Mouse (Mus musculus) thymus, postnatal 4 days (tissue): ENCODE results near the gene Angpt4.

Experiments used
- DNase-seq: peaks from one replicate; pipeline ENCODE4 v3.0.0; 2021

Gene Angpt4

GRCm38 (mm10) chr2:151910919-151911500 lies at the start of gene Angpt4:
Angpt4 (plus strand) TSS chr2:151911210.
- DNase-seq: no peak

DNA sequence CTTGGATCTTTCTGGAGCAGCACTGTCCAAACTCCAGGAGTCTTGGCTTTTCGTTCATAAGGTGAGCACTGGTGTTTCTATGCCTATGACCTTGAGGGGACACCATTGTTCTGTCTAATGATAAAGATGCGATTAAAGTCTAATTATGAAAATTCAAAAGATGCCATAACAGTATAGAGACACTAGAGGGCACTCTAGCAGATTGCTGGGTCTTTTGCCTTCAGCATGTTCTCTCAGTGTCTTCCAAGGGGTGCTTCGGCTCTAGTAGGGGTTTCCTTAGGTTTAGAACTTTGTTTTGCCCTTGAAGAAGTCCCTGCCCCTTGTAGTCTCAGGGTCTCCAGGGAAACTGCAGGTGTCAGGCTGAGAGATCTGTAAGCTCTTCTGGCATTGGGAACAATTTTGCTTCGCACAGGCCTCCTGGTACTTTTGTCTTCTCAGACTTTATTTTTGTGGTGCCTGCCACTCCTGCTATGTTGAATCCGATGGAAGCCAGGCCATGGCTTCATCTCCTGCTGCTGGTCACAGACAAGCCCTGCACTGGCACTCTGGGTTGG lies 48.7 kb upstream of the Angpt4 start:
- DNase-seq: no peak

DNA sequence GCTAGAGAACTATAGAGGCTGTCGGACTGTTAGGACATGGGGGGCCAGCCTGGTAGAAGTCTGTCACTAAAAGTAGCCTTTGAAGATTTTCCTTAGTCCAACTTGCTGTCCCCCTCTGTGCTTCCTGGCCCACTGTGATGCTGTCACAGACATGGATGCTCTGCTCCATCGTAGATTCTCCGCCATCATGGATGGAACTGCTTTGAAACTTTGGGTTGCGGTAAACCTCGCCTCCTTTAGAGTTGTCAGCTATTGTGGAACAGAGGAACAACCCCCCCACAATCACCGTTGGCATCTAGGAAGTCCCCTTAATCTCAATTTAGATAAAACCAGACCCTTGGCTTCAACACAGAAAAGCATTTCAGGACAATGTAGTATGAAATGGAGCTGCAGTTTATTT lies 46.1 kb upstream of the Angpt4 start:
- no peak for DNase-seq

DNA sequence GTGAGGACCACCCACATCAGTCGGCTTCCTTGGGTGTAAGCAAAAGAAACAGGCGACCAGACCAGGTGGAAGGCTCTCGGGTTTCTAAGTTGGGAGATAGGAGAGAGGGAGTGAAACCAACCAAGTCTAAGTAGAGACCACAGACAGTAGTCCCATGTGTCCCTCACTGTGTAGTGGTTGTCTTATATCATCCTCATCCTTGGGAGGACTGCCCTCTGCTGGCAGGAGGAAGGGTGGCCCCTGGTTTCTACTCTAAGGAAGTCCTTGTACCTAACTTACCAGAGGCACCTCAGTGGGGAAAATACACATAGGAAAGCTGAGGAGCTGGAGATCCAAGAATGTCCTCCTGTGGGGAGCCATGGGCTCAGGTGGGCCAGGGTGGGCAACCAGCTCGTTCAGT lies 44.5 kb upstream of the Angpt4 start:
- peak; percentile 74 for DNase-seq

DNA sequence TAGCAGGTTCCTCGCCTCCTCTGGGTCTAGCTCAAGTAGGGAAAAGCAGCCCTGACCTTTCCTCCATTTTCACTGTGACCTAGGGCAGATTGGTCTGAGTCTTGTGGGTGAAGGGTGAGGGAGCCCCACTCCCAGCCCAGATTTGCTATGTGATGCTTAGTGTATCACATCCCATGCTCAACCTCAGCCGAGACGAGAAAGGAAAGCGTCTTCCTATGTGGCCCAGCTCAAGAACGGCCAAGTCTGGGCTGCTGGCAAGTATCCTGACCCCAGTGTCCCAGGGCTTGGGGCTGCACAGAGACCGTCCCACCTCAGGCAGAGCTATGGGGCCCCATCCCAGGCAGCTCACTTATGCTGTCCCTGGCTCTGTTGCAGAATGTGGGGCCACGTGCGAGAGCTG lies 42.8 kb upstream of the Angpt4 start:
- no peak for DNase-seq

GRCm38 (mm10) chr2:151874551-151874950 lies 36.5 kb upstream of the Angpt4 start:
- peak; percentile 58 for DNase-seq

DNA sequence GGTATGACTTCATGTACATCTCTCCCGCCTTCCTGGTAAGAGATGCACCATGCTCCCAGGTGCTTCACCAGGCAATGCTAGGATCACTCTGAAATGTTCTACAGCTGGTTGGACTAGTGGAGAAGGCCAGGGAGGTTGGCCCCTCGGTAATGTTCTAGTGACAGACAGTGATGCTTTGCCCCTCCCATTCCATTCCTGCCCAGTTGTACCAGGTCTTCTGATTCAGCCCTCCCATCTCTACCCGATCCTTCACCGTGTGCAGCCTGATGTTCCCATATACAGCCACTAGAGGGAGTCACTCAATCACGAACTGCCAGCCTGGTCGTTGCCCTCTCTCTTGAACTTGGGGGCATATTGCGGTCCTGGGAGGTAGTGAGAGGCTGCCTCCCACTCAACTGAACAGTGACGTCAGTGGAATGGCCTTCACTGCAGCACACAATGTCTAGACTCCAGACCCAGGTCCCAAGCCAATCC lies 35.0 kb upstream of the Angpt4 start:
- DNase-seq: peak; percentile 62

DNA sequence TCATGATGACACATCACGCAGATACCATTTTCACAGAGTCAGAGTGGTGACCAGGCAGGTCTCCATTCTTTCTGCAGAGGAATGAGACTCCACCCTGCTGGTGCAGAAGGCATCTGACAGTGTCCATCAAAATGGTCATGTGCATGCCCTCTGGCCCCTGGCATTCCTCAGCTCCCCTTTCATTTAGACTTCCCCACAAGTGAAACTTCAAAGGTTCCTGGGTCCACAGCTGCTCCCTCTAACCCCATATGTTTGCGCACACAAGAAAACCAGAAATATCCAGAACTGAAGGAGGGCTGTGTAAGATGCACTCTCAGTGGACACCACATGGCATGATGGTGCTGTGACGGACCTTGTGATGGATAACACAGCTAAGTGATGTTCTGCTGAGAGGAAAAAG lies 32.4 kb upstream of the Angpt4 start:
- no peak for DNase-seq

DNA sequence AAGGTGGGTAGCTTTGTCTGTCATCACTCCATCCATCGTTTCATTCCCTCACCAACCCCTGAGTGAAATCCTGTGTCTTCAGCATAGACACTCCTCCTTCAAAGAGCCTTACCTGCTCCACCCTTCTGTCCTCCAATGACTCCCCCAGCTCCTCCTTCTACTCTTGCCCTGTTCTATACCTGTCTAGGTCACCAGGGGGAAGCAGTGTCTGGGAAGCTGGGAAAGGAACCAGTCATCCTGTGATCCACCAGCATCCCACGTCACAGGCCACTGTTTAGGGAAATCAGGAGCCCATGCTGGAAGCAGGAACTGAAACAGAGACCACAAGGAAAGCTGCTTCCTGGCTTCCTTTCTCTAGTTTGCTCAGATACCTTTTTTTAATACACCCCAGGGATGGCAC lies 31.2 kb upstream of the Angpt4 start:
- no peak for DNase-seq

- DNase-seq: no peak
Measured at GRCm38 (mm10) chr2:151891031-151891430, 20.0 kb upstream of the Angpt4 start.

- DNase-seq: no peak
Measured at GRCm38 (mm10) chr2:151893122-151893774, 17.8 kb upstream of the Angpt4 start.

GRCm38 (mm10) chr2:151894209-151894980 lies 16.6 kb upstream of the Angpt4 start:
- no peak for DNase-seq

GRCm38 (mm10) chr2:151895911-151896310 lies 15.1 kb upstream of the Angpt4 start:
- DNase-seq: no peak

GRCm38 (mm10) chr2:151898106-151898505 lies 12.9 kb upstream of the Angpt4 start:
- DNase-seq: no peak

- no peak for DNase-seq
Measured at GRCm38 (mm10) chr2:151900845-151901244, 10.2 kb upstream of the Angpt4 start.

DNA sequence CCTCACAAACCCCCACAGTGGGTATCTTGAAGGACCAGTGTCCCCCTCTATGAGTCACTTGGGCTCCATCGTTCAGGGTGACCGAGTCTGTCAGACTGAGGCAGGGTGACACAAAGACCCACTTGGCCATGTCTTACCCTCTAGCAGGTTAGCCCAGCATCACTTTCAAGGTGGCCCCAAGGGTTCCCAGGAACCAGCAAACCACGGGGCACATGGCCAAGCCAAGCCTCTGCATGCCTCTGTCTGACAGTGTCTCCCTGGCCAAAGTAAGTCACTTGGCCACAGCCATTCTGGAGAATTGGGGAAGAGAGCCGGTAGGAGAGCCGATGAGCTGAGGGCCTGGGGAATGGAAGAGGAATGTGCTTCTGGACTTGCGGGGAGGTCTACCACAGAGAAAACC lies 7.7 kb upstream of the Angpt4 start:
- DNase-seq: no peak

- no peak for DNase-seq
Measured at GRCm38 (mm10) chr2:151903933-151904332, 7.1 kb upstream of the Angpt4 start.

DNA sequence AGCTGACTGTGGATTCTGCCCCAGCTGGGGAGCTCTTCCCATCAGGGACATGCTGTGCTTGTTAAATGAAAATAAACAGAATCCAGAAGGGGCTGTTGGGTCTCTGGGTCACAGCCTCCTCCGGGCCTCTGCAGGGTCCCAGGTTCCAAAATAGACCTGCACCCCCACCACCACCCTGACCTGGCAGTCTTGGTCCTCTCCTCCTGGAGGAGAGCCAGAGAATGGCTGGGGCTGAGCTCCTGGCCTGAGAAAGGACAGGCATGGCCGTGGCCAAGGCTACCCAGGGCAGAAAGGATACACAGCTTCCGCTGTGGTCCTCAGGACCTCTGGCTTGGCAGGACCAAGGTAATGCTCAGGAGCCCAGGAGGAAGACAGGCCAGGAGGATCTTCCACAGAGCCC lies 6.4 kb upstream of the Angpt4 start:
- DNase-seq: no peak

DNA sequence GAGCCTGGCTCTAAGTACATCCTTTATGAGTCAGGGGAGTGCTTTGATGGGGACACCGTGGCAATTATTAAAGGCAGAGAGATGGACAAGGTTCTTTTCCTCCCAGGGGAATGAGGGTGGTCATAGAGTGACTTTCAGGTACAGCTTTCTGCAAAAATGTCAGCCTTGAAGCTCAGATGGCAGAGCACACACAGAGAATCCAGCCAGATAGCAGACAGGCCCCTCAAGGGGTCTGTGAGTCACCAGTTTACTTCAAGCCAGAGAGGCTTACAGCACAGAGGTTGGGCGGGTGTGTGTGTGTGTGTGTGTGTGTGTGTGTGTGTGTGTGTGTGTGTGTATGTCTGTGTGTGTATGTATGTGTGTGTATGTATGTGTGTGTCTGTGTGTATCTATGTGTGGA lies 4.0 kb upstream of the Angpt4 start:
- no peak for DNase-seq

- DNase-seq: no peak
Measured at GRCm38 (mm10) chr2:151909386-151909785, 1.6 kb upstream of the Angpt4 start.

GRCm38 (mm10) chr2:151910498-151910897 lies 512 bp upstream of the Angpt4 start:
- DNase-seq: no peak

DNA sequence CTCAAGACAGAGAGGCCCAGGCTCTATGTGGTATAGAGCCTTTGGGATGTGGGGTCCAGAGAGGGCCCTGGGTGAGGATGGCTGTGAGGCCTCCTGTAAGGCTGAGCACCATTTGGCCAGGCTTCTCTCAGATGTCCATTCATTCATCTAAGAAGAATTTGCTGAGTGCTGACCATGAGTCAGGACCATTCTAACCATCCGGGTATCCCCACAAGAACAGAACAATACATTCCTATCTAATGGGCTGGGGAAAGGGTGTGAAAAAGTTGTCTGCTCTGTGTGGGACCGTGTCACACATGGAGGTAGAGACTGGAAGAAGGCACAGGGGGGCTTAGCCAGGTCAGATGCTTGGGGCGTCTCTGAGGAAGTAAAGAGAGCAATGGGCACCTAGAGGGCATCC lies 741 bp downstream of the Angpt4 start:
- DNase-seq: no peak

DNA sequence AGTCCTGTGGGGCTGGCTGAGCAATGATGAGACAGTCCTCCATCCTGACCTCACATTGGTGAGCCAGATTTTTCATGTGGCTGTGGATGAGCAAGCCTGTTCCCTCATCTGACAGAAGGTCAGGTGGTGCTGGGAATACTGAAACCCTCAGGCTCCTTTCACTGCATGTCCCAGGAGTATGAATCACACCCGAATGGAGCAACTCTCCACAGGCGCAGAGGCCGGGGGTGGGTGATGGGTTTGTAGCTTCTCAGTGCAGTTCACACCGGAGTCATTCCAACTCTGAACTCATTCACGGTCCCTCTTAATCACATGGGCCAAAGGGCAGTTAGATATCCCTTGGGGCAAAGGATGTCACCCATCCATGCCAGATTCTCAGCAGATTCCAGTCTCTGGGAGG lies 3.1 kb downstream of the Angpt4 start:
- DNase-seq: no peak

DNA sequence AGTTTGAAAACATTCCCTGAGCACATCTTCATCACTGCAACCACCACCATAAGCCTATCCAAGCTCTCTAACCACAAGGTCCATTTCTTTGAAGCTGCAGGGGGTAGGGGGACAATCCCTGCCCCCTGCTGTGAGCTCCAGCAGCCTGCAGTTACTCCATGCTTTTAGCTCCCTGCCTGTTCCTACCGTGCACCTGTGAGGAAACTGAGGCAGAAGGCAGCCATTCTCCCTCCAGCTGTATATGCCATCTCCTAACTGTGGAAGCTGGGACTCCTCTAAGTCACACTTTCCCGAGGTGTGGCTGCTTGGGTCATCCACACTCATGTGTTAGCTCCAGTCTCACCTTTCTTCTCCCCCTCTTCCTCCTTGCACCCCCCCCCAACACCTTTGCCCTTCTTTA lies 4.1 kb downstream of the Angpt4 start:
- DNase-seq: no peak
